Mouse (Mus musculus) monocyte, adult 5-6 weeks (primary cell): Measurements from ENCODE around the gene Cacna1f. TPM values are rescaled to one million over a fixed set of nuclear protein-coding genes. Genes with fewer than 3 reads are reported as not detected.

Source experiments
- ATAC-seq: fragments of 153-309, 156-312 bp; replicated peaks from 2 replicates; pipeline ENCODE4 v1.8.0; 2017; ENCODE audit warnings: mild to moderate bottlenecking; ENCODE audit not compliant: low TSS enrichment, insufficient number of reproducible peaks, severe bottlenecking, poor library complexity, low FRiP score
- total RNA-seq: library from RNA; stranded (forward); fragments of 200-1000, 200-491, 200-594 nt; gene quantifications from 3 replicates; pipeline ENCODE4 v1.2.3, GENCODE M21; 2017

The Cacna1f gene
- total RNA-seq, 1 experiment from 2014 or later: 0.10 TPM

GRCm38 (mm10) chrX:7610536-7611258 is 3.8 kb downstream of the Cacna1f start:
- no peak for ATAC-seq

GRCm38 (mm10) chrX:7617889-7618551 is 11.1 kb downstream of the Cacna1f start:
- no peak for ATAC-seq

- 0 out of 2 replicates have a peak, but pooled peaks have one; percentile 47 for ATAC-seq
Measured at GRCm38 (mm10) chrX:7632560-7632959, 25.7 kb downstream of the Cacna1f start.

- ATAC-seq: no peak
Measured at GRCm38 (mm10) chrX:7635101-7635500, 28.2 kb downstream of the Cacna1f start.

GRCm38 (mm10) chrX:7638401-7639091 is 31.7 kb downstream of the Cacna1f start, which contains the start of gene Syp:
Syp (plus strand) TSS chrX:7638471.
- ATAC-seq: peak; percentile 68

- ATAC-seq: no peak
Measured at GRCm38 (mm10) chrX:7639536-7640325, 32.8 kb downstream of the Cacna1f start.

GRCm38 (mm10) chrX:7640785-7641184 is 33.9 kb downstream of the Cacna1f start:
- no peak for ATAC-seq

- ATAC-seq: no peak
Measured at GRCm38 (mm10) chrX:7645349-7645748, 38.5 kb downstream of the Cacna1f start.

- peak; percentile 95 for ATAC-seq
Measured at GRCm38 (mm10) chrX:7648671-7649304, 41.9 kb downstream of the Cacna1f start.

- ATAC-seq: peak; percentile 90
Measured at GRCm38 (mm10) chrX:7657221-7657639, 50.3 kb downstream of the Cacna1f start, which contains the start of gene Prickle3. Prickle3 (plus strand) TSS chrX:7657260.

GRCm38 (mm10) chrX:7658031-7658784 is 51.3 kb downstream of the Cacna1f start:
- ATAC-seq: no peak

- no peak for ATAC-seq
Measured at GRCm38 (mm10) chrX:7658785-7659589, 52.1 kb downstream of the Cacna1f start.

GRCm38 (mm10) chrX:7661086-7661485 is 54.2 kb downstream of the Cacna1f start:
- no peak for ATAC-seq

- no peak for ATAC-seq
Measured at GRCm38 (mm10) chrX:7662936-7663335, 56.1 kb downstream of the Cacna1f start.

GRCm38 (mm10) chrX:7664791-7665190 is 57.9 kb downstream of the Cacna1f start:
- ATAC-seq: no peak

- no peak for ATAC-seq
Measured at GRCm38 (mm10) chrX:7665739-7666502, 59.0 kb downstream of the Cacna1f start.
